Mouse (Mus musculus): ENCODE results near the gene Gucy2e. TPM values are rescaled to one million over a fixed set of nuclear protein-coding genes. Genes with fewer than 3 reads are reported as not detected.

Gucy2e gene
- total and polyA plus RNA-seq, 2 experiments from 2014 or later: 0.07 TPM; not detected in 1

DNA sequence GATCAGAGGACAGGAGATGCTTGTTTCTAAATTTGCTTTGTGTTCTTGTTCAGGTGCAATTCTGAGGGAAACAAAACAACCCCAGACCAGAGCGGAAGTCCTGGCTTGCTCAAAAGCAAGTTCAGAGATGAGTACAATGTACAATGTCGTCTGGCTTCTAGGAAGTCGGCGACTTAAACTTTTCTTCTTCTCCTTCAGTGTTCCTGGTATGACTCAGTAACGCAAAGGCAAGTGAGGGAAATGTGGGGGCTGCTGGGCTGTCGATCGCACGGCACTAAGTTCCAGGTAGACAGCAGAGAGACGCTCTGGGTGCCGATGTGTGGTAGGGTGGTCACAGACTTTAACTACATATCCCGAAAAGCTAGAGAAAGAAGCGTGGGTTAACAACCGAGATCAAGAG is 31.3 kb upstream of the Gucy2e start:
- Histone ChIP-seq H3K27ac (ENCODE audit: low read depth) (no peak overlapping the region), H3K4me3 (ENCODE audit: low read depth, low read length) (no peak overlapping the region), H3K4me1 (ENCODE audit: control insufficient read depth, insufficient read depth) (peaks cover 8% of the 10 kb centered on the region), H3K9me3 (replicated peaks; ENCODE audit: control insufficient read depth, low read length) (no peaks in the 10 kb centered on the region), H3K27me3 (ENCODE audit: control insufficient read depth, insufficient read depth, low read length) (peaks cover 6% of the 10 kb centered on the region; the same call in 1 of the 2 replicates), H3K4me2 (ENCODE audit: low read depth, low read length) (no peak overlapping the region), H3K9ac (replicated peaks; ENCODE audit: low read depth, low read length) (no peak overlapping the region), H3K36me3 (replicated peaks; ENCODE audit: control insufficient read depth, insufficient read depth, low read length) (no peaks in the 10 kb centered on the region)
- DNase-seq (ENCODE audit: low spot score) (no peak), ATAC-seq (ENCODE audit: insufficient read depth, low read depth) (no peak)
- WGBS: 80% methylated on average over 13 of the region's 13 CpGs
- TF ChIP-seq EP300 (IDR thresholded peaks at IDR 0.05; ENCODE audit: low read depth) (no peak), CTCF (IDR thresholded peaks at IDR 0.05; ENCODE audit: low read depth) (no peak)

DNA sequence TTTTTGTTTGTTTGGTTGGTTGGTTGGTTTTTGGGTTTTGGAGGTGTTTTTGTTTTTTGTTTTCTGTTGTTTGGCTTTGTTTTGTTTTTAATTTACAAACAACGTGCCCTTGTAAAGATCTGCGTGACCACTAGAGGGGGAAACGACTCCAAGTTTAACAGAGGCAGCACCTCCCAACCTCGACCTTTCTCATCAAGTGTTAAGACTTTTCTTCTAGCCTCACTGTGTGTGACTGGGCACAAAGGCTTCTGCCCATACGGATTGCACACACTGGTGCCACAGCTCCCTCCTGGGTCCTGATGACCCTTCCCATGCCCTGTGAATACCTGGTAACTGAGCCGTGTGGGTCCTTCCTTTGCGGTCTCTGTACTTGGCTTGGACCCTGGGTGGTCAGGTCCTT is 30.5 kb upstream of the Gucy2e start:
- TF ChIP-seq EP300 (IDR thresholded peaks at IDR 0.05; ENCODE audit: low read depth) (no peak), CTCF (IDR thresholded peaks at IDR 0.05; ENCODE audit: low read depth) (peak; percentile 61)
- ATAC-seq (ENCODE audit: insufficient read depth, low read depth): no peak
- 26% methylated on average over 7 of the region's 7 CpGs for WGBS

GRCm38 (mm10) chr11:69266253-69266652 is 29.4 kb upstream of the Gucy2e start:
- Histone ChIP-seq H3K27ac (ENCODE audit: low read depth) (peak overlapping the region; percentile 88), H3K27me3 (ENCODE audit: control insufficient read depth, insufficient read depth, low read length) (peaks cover 6% of the 10 kb centered on the region; the same call in 1 of the 2 replicates), H3K36me3 (replicated peaks; ENCODE audit: control insufficient read depth, insufficient read depth, low read length) (no peaks in the 10 kb centered on the region), H3K9me3 (replicated peaks; ENCODE audit: control insufficient read depth, low read length) (no peaks in the 10 kb centered on the region), H3K4me2 (ENCODE audit: low read depth, low read length) (peak overlapping the region; percentile 52), H3K4me3 (ENCODE audit: low read depth, low read length) (peak overlapping the region; percentile 28), H3K9ac (replicated peaks; ENCODE audit: low read depth, low read length) (peak overlapping the region; percentile 38; the same call in 1 of the 2 replicates), H3K4me1 (ENCODE audit: control insufficient read depth, insufficient read depth) (peaks cover 8% of the 10 kb centered on the region)
- ATAC-seq (ENCODE audit: insufficient read depth, low read depth): peak; percentile 92
- TF ChIP-seq CTCF (IDR thresholded peaks at IDR 0.05; ENCODE audit: low read depth) (no peak), EP300 (IDR thresholded peaks at IDR 0.05; ENCODE audit: low read depth) (peak; percentile 39; the same call in 1 of the 2 replicates)
- 6% methylated on average over 10 of the region's 10 CpGs for WGBS
- DNase-seq (ENCODE audit: low spot score): peak; percentile 80

More for the DNA sequence above, 30.5 kb upstream of the Gucy2e start:
- H3K4me3 ChIP-seq (ENCODE audit: low read depth, low read length): no peak overlapping the region
- H3K4me1 ChIP-seq (ENCODE audit: control insufficient read depth, insufficient read depth): peaks cover 8% of the 10 kb centered on the region
- H3K9ac ChIP-seq (replicated peaks; ENCODE audit: low read depth, low read length): no peak overlapping the region
- no peak overlapping the region for H3K27ac ChIP-seq (ENCODE audit: low read depth)
- DNase-seq (ENCODE audit: low spot score): peak; percentile 47
- H3K36me3 ChIP-seq (replicated peaks; ENCODE audit: control insufficient read depth, insufficient read depth, low read length): no peaks in the 10 kb centered on the region
- no peak overlapping the region for H3K4me2 ChIP-seq (ENCODE audit: low read depth, low read length)
- H3K27me3 ChIP-seq (ENCODE audit: control insufficient read depth, insufficient read depth, low read length): peaks cover 6% of the 10 kb centered on the region; the same call in 1 of the 2 replicates
- no peaks in the 10 kb centered on the region for H3K9me3 ChIP-seq (replicated peaks; ENCODE audit: control insufficient read depth, low read length)

DNA sequence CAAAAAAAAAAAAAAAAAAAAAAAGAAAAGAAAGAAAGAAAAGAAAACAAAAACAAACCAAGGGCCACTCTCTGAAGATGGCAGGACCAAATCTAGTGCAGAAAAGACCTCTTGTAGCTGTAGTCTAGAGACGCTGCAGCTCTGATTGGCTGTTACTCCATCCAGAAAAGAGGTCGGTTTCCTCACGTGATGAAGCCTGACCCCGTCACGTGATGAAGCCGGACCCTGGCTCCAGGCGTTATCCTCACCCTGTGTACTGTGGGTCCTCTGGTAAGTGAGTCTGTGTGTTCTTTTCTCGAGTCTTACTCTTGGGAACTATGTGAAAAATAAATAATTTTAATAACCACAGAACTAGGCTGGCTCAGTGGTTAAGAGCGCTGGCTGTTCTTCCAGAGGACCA is 28.6 kb upstream of the Gucy2e start:
- H3K9me3 ChIP-seq (replicated peaks; ENCODE audit: control insufficient read depth, low read length): no peaks in the 10 kb centered on the region
- H3K4me1 ChIP-seq (ENCODE audit: control insufficient read depth, insufficient read depth): peaks cover 8% of the 10 kb centered on the region
- H3K36me3 ChIP-seq (replicated peaks; ENCODE audit: control insufficient read depth, insufficient read depth, low read length): no peaks in the 10 kb centered on the region
- H3K27me3 ChIP-seq (ENCODE audit: control insufficient read depth, insufficient read depth, low read length): peaks cover 6% of the 10 kb centered on the region; the same call in 1 of the 2 replicates
- H3K4me3 ChIP-seq (ENCODE audit: low read depth, low read length): no peak overlapping the region
- DNase-seq (ENCODE audit: low spot score): no peak
- TF ChIP-seq EP300 (IDR thresholded peaks at IDR 0.05; ENCODE audit: low read depth) (no peak), CTCF (IDR thresholded peaks at IDR 0.05; ENCODE audit: low read depth) (no peak)
- ATAC-seq (ENCODE audit: insufficient read depth, low read depth): no peak
- 74% methylated on average over 9 of the region's 9 CpGs for WGBS
- no peak overlapping the region for H3K4me2 ChIP-seq (ENCODE audit: low read depth, low read length)
- H3K27ac ChIP-seq (ENCODE audit: low read depth): no peak overlapping the region
- H3K9ac ChIP-seq (replicated peaks; ENCODE audit: low read depth, low read length): no peak overlapping the region

GRCm38 (mm10) chr11:69264276-69264675 is 27.4 kb upstream of the Gucy2e start:
- WGBS: 58% methylated on average over 2 of the region's 2 CpGs
- no peak overlapping the region for H3K9ac ChIP-seq (replicated peaks; ENCODE audit: low read depth, low read length)

DNA sequence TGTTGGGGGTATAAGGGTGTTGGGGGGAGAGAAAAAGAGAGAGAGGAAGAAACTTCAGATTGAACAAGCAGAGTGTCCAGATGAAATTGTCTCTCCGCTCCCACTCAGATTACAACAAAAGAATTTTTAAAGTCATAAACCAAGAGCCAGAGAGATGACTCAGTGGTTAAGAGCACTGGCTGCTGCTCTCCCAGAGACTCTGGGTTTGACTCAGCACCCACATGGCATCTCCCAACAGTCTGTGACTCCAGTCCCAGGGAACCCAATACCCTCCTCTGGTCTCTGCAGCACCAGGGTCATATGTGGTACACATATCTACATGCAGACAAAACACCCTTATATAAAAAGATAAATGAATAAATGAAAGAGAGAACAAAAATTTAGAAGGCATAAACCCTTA is 23.3 kb upstream of the Gucy2e start:
- Histone ChIP-seq H3K4me1 (ENCODE audit: control insufficient read depth, insufficient read depth) (no peaks in the 10 kb centered on the region; the same call in 1 of the 2 replicates), H3K4me3 (ENCODE audit: low read depth, low read length) (no peak overlapping the region), H3K4me2 (ENCODE audit: low read depth, low read length) (no peak overlapping the region), H3K36me3 (replicated peaks; ENCODE audit: control insufficient read depth, insufficient read depth, low read length) (no peaks in the 10 kb centered on the region), H3K27me3 (ENCODE audit: control insufficient read depth, insufficient read depth, low read length) (no peaks in the 10 kb centered on the region), H3K9ac (replicated peaks; ENCODE audit: low read depth, low read length) (no peak overlapping the region), H3K27ac (ENCODE audit: low read depth) (no peak overlapping the region), H3K9me3 (replicated peaks; ENCODE audit: control insufficient read depth, low read length) (no peaks in the 10 kb centered on the region)
- ATAC-seq (ENCODE audit: insufficient read depth, low read depth): no peak
- DNase-seq (ENCODE audit: low spot score): no peak
- TF ChIP-seq EP300 (IDR thresholded peaks at IDR 0.05; ENCODE audit: low read depth): no peak
- TF ChIP-seq CTCF (IDR thresholded peaks at IDR 0.05; ENCODE audit: low read depth): no peak
- WGBS: 89% methylated on average over 1 of the region's 1 CpGs

More at GRCm38 (mm10) chr11:69264276-69264675, 27.4 kb upstream of the Gucy2e start:
- Histone ChIP-seq H3K4me1 (ENCODE audit: control insufficient read depth, insufficient read depth) (peaks cover 8% of the 10 kb centered on the region), H3K27ac (ENCODE audit: low read depth) (no peak overlapping the region), H3K36me3 (replicated peaks; ENCODE audit: control insufficient read depth, insufficient read depth, low read length) (no peaks in the 10 kb centered on the region), H3K4me3 (ENCODE audit: low read depth, low read length) (no peak overlapping the region), H3K9me3 (replicated peaks; ENCODE audit: control insufficient read depth, low read length) (no peaks in the 10 kb centered on the region), H3K4me2 (ENCODE audit: low read depth, low read length) (no peak overlapping the region), H3K27me3 (ENCODE audit: control insufficient read depth, insufficient read depth, low read length) (no peaks in the 10 kb centered on the region)
- ATAC-seq (ENCODE audit: insufficient read depth, low read depth) (no peak), DNase-seq (ENCODE audit: low spot score) (no peak)
- TF ChIP-seq CTCF (IDR thresholded peaks at IDR 0.05; ENCODE audit: low read depth) (no peak), EP300 (IDR thresholded peaks at IDR 0.05; ENCODE audit: low read depth) (no peak)

All from heart, postnatal 0 days (tissue).